Mouse (Mus musculus): ENCODE measurements at regions not wholly inside any gene's neighbourhood (a gene's known extent, or its start where the extent isn't known, plus 50 kb on each side); places are given as distances from the start of the nearest gene placed in this dataset.

- no peak for DNase-seq (ENCODE audit: low spot score in 2 of 2)
- TF ChIP-seq CTCF (conservative IDR thresholded peaks at IDR 0.05) = no peak
- no peak overlapping the region for H3K4me3 ChIP-seq
- no peak overlapping the region for H3K27ac ChIP-seq
These were observed 3791.9 kb downstream of the 9330182O14Rik start for GRCm38 (mm10) chr15:43926034-43926433.

GRCm38 (mm10) chr15:43933608-43934007 lies 3799.4 kb downstream of the 9330182O14Rik start:
- Histone ChIP-seq H3K27ac (no peak overlapping the region), H3K4me3 (no peak overlapping the region)
- no peak for TF ChIP-seq CTCF (conservative IDR thresholded peaks at IDR 0.05)
- no peak for DNase-seq (ENCODE audit: low spot score in 2 of 2)

- no peak for TF ChIP-seq CTCF (conservative IDR thresholded peaks at IDR 0.05)
- H3K27ac ChIP-seq = peak overlapping the region; percentile 66
- H3K4me3 ChIP-seq = no peak overlapping the region
- DNase-seq (ENCODE audit: low spot score in 2 of 2) = peak in 1 of 2 experiments; percentile 18
These were observed 3806.3 kb downstream of the 9330182O14Rik start for GRCm38 (mm10) chr15:43940424-43940823.

- H3K4me3 ChIP-seq = no peak overlapping the region
- TF ChIP-seq CTCF (conservative IDR thresholded peaks at IDR 0.05) = no peak
- H3K27ac ChIP-seq = peak overlapping the region; percentile 66
- no peak for DNase-seq (ENCODE audit: low spot score in 2 of 2)
These were observed 3806.7 kb downstream of the 9330182O14Rik start for GRCm38 (mm10) chr15:43940905-43941304.

GRCm38 (mm10) chr15:43942002-43942660 lies 3808.0 kb downstream of the 9330182O14Rik start:
- DNase-seq (ENCODE audit: low spot score in 2 of 2) = peak in 1 of 2 experiments; percentile 14

GRCm38 (mm10) chr15:43984991-43985390 lies 3850.8 kb downstream of the 9330182O14Rik start:
- no peak overlapping the region for H3K4me3 ChIP-seq
- DNase-seq (ENCODE audit: low spot score in 2 of 2) = no peak
- no peak for TF ChIP-seq CTCF (conservative IDR thresholded peaks at IDR 0.05)
- H3K27ac ChIP-seq = no peak overlapping the region

More at GRCm38 (mm10) chr15:43942002-43942660, 3808.0 kb downstream of the 9330182O14Rik start:
- Histone ChIP-seq H3K4me3 (no peak overlapping the region), H3K27ac (peak overlapping the region; percentile 66)
- peak; percentile 48 for TF ChIP-seq CTCF (conservative IDR thresholded peaks at IDR 0.05)

- peak; percentile 90 for TF ChIP-seq CTCF (conservative IDR thresholded peaks at IDR 0.05)
- DNase-seq (ENCODE audit: low spot score in 2 of 2) = peak; percentile 12 to 50
- Histone ChIP-seq H3K4me3 (no peak overlapping the region), H3K27ac (no peak overlapping the region)
These were observed 3857.1 kb downstream of the 9330182O14Rik start for GRCm38 (mm10) chr15:43991229-43991628.

GRCm38 (mm10) chr15:43992936-43993335 lies 3858.8 kb downstream of the 9330182O14Rik start:
- no peak for DNase-seq (ENCODE audit: low spot score in 2 of 2)
- Histone ChIP-seq H3K4me3 (no peak overlapping the region), H3K27ac (no peak overlapping the region)
- TF ChIP-seq CTCF (conservative IDR thresholded peaks at IDR 0.05) = no peak

GRCm38 (mm10) chr15:44026468-44027028 lies 3892.4 kb downstream of the 9330182O14Rik start:
- H3K27ac ChIP-seq = no peak overlapping the region
- H3K4me3 ChIP-seq = no peak overlapping the region
- TF ChIP-seq CTCF (conservative IDR thresholded peaks at IDR 0.05) = no peak
- DNase-seq (ENCODE audit: low spot score in 2 of 2) = no peak

GRCm38 (mm10) chr15:44035900-44036299 lies 3901.7 kb downstream of the 9330182O14Rik start:
- H3K27ac ChIP-seq = no peak overlapping the region
- no peak for DNase-seq (ENCODE audit: low spot score in 2 of 2)
- TF ChIP-seq CTCF (conservative IDR thresholded peaks at IDR 0.05) = peak; percentile 87
- no peak overlapping the region for H3K4me3 ChIP-seq

- TF ChIP-seq CTCF (conservative IDR thresholded peaks at IDR 0.05) = no peak
These were observed 3903.7 kb downstream of the 9330182O14Rik start for GRCm38 (mm10) chr15:44037893-44038292.

GRCm38 (mm10) chr15:44050565-44051274 lies 3916.6 kb downstream of the 9330182O14Rik start:
- no peak for DNase-seq (ENCODE audit: low spot score in 2 of 2)
- no peak for TF ChIP-seq CTCF (conservative IDR thresholded peaks at IDR 0.05)
- no peak overlapping the region for H3K4me3 ChIP-seq

More at GRCm38 (mm10) chr15:44037893-44038292, 3903.7 kb downstream of the 9330182O14Rik start:
- peak; percentile 16 to 18 for DNase-seq (ENCODE audit: low spot score in 2 of 2)
- peak overlapping the region; percentile 63 for H3K27ac ChIP-seq
- no peak overlapping the region for H3K4me3 ChIP-seq

GRCm38 (mm10) chr15:44064855-44065254 lies 3930.7 kb downstream of the 9330182O14Rik start:
- DNase-seq (ENCODE audit: low spot score in 2 of 2) = no peak

More at GRCm38 (mm10) chr15:44050565-44051274, 3916.6 kb downstream of the 9330182O14Rik start:
- no peak overlapping the region for H3K27ac ChIP-seq

More at GRCm38 (mm10) chr15:44064855-44065254, 3930.7 kb downstream of the 9330182O14Rik start:
- Histone ChIP-seq H3K27ac (no peak overlapping the region), H3K4me3 (no peak overlapping the region)
- no peak for TF ChIP-seq CTCF (conservative IDR thresholded peaks at IDR 0.05)

Measured in layer of hippocampus, adult 2 months (tissue).